Comparison of ENCODE assay signal across 29 mouse cellular contexts in the genomic region with DNA sequence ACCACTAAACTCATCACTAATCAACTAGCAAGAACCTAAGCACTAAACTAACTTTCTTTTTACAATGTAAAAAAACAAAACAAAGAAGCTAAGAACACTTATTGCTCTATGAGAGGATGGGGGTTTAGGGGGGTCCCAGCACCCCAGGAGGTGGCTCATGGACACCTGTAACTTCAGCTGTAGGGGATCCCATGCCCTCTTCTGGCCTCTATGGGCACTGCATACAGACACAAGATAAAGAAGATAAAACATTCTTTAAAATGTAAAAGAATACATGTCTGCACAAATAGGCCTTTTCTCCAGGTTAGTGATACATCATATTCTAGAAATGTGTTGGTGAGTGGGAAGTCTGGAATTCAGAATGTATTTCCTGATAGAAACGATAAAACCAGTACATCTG. TPM values are rescaled to one million over a fixed set of nuclear protein-coding genes. Genes with fewer than 3 reads are reported as not detected.
A peak's percentile ranks its signal among the peaks of the same experiment; 100 is the strongest.
DNase-seq lines count a peak whose midpoint lies in the region; ATAC-seq and TF ChIP-seq lines count a peak whose summit lies in the region.
"Had no signal": no experiment of that assay in that cellular context is flagged by ENCODE, and none has a peak within 500 bp of the region (broad histone marks: within the 10 kb centered on the region; RNA-seq: fewer than 3 reads in every experiment).

No protein-coding gene starts in this region.

- TF ChIP-seq CTCF in hindbrain, postnatal 0 days (IDR thresholded peaks at IDR 0.05; ENCODE audit: low read depth): peak; percentile 31
- peak; percentile 30 for TF ChIP-seq CTCF in liver, embryonic 14.5 days (IDR thresholded peaks at IDR 0.05; ENCODE audit: low read depth)
- TF ChIP-seq CTCF in MEL (IDR thresholded peaks at IDR 0.05 in 2 of 3, conservative IDR thresholded peaks at IDR 0.05 in 1 of 3; ENCODE audit: control insufficient read depth in 1 of 3, insufficient read depth in 1 of 3, low read depth in 2 of 3, low read length in 3 of 3, poor library complexity in 1 of 3, severe bottlenecking in 1 of 3): peak; percentile 26 to 40 (median 30); a peak in 4 of 6 replicates
- no peak for TF ChIP-seq CTCF in thymus, adult 2 months (IDR thresholded peaks at IDR 0.05; ENCODE audit: borderline replicate concordance, control insufficient read depth, extremely low read depth, insufficient read depth, low read length, poor library complexity)

- no peak; the same call in 1 of the 2 replicates for TF ChIP-seq RAD21 in MEL (IDR thresholded peaks at IDR 0.05; ENCODE audit: low read depth, low read length)

- no peaks in the 10 kb centered on the region for H3K27me3 ChIP-seq in hindbrain, postnatal 0 days (ENCODE audit: insufficient read depth, low read length)
- no peaks in the 10 kb centered on the region for H3K27me3 ChIP-seq in hindbrain, embryonic 12.5 days
- no peaks in the 10 kb centered on the region for H3K27me3 ChIP-seq in liver, embryonic 14.5 days (ENCODE audit: control insufficient read depth, insufficient read depth, low read length)
- no peaks in the 10 kb centered on the region for H3K27me3 ChIP-seq in liver, embryonic 11.5 days (replicated peaks; ENCODE audit: control insufficient read depth, insufficient read depth, low read length)
- no peaks in the 10 kb centered on the region for H3K27me3 ChIP-seq in MEL (ENCODE audit: control insufficient read depth in 1 of 2, insufficient read depth in 2 of 2, low read length in 2 of 2)
- H3K27me3 ChIP-seq in thymus, adult 2 months (ENCODE audit: control insufficient read depth, insufficient read depth, low read length): no peaks in the 10 kb centered on the region
- H3K27me3 ChIP-seq: forebrain, embryonic 13.5 days; heart, embryonic 15.5 days; kidney, embryonic 15.5 days; midbrain, embryonic 12.5 days; neural tube, embryonic 15.5 days had no signal

- no peak for DNase-seq in hindbrain, postnatal 0 days (ENCODE audit: low spot score)
- DNase-seq in liver, embryonic 14.5 days (ENCODE audit: low read depth in 3 of 3, low spot score in 3 of 3): no peak
- DNase-seq in liver, embryonic 11.5 days (ENCODE audit: low spot score): no peak
- DNase-seq in A20 (ENCODE audit: low read depth, low spot score): peak; percentile 21
- peak; percentile 31 for DNase-seq in MEL (ENCODE audit: low read depth, low spot score)
- DNase-seq in natural killer cell, adult 2 months (ENCODE audit: low spot score in 2 of 2): no peak
- DNase-seq in thymus, adult 2 months: no peak
- DNase-seq: adrenal gland, adult 8-10 months; cerebellum, adult 11 months; cerebellum, adult 9-10 months; cerebellum, postnatal 36 days; kidney, adult 11 months; kidney, postnatal 36 days; layer of hippocampus, postnatal 36 days; liver; lung, adult 18-20 months; retina, postnatal 1 day; right cerebral cortex, postnatal 14 days; spleen, adult 18-20 months; thymus, postnatal 4 days had no signal

- no peaks in the 10 kb centered on the region for H3K4me1 ChIP-seq in hindbrain, postnatal 0 days (ENCODE audit: insufficient read depth, low read length)
- 0 out of 2 replicates have a peak, but pooled peaks cover under 1% of the 10 kb centered on the region for H3K4me1 ChIP-seq in hindbrain, embryonic 12.5 days
- H3K4me1 ChIP-seq in liver, embryonic 14.5 days (replicated peaks; ENCODE audit: control insufficient read depth in 2 of 2, insufficient read depth in 2 of 2, low read length in 1 of 2): no peaks in the 10 kb centered on the region
- H3K4me1 ChIP-seq in liver, embryonic 11.5 days (replicated peaks; ENCODE audit: control insufficient read depth, insufficient read depth, low read length): no peaks in the 10 kb centered on the region
- H3K4me1 ChIP-seq in MEL (ENCODE audit: control insufficient read depth in 1 of 2, insufficient read depth in 2 of 2, low read length in 2 of 2): no peaks in the 10 kb centered on the region
- H3K4me1 ChIP-seq in thymus, adult 2 months (replicated peaks; ENCODE audit: control insufficient read depth, insufficient read depth, low read length): no peaks in the 10 kb centered on the region
- H3K4me1 ChIP-seq: heart, embryonic 10.5 days; kidney, embryonic 15.5 days; midbrain, embryonic 12.5 days had no signal

- WGBS in hindbrain, postnatal 0 days: 96% methylated on average over 1 of the region's 1 CpGs
- 95% methylated on average over 1 of the region's 1 CpGs for WGBS in hindbrain, embryonic 12.5 days
- 80% methylated on average over 1 of the region's 1 CpGs for WGBS in liver, embryonic 14.5 days (ENCODE audit: insufficient replicate concordance)
- 96% methylated on average over 1 of the region's 1 CpGs for WGBS in liver, embryonic 11.5 days
- WGBS in thymus, adult 2 months: 100% methylated on average over 1 of the region's 1 CpGs

- no peak for TF ChIP-seq POLR2A in MEL (IDR thresholded peaks at IDR 0.05; ENCODE audit: control insufficient read depth in 1 of 2, insufficient read depth in 1 of 2, low read depth in 1 of 2, low read length in 2 of 2, poor library complexity in 1 of 2)
- no peak for TF ChIP-seq POLR2A in thymus, adult 2 months (IDR thresholded peaks at IDR 0.05; ENCODE audit: control insufficient read depth, extremely low read depth, insufficient read depth, low read length, poor library complexity)

- H3K27ac ChIP-seq in hindbrain, postnatal 0 days: no peak overlapping the region
- H3K27ac ChIP-seq in hindbrain, embryonic 12.5 days: no peak overlapping the region
- no peak overlapping the region for H3K27ac ChIP-seq in liver, embryonic 14.5 days
- no peak overlapping the region for H3K27ac ChIP-seq in liver, embryonic 11.5 days (ENCODE audit: low read depth, low read length)
- no peak overlapping the region for H3K27ac ChIP-seq in MEL (ENCODE audit: control insufficient read depth, low read depth, low read length)
- H3K27ac ChIP-seq in thymus, adult 2 months (ENCODE audit: control insufficient read depth, insufficient read depth, low read length): no peak overlapping the region
- H3K27ac ChIP-seq: forebrain, embryonic 13.5 days; heart, embryonic 10.5 days; heart, embryonic 15.5 days; kidney, embryonic 15.5 days; midbrain, embryonic 12.5 days; neural tube, embryonic 15.5 days had no signal

- ATAC-seq in hindbrain, postnatal 0 days: no peak
- ATAC-seq in hindbrain, embryonic 12.5 days (ENCODE audit: low FRiP score): no peak
- no peak for ATAC-seq in liver, embryonic 14.5 days (ENCODE audit: insufficient read depth)
- no peak for ATAC-seq in liver, embryonic 11.5 days (replicated peaks; ENCODE audit: low FRiP score)
- ATAC-seq: CD4-positive, CD25-positive, alpha-beta regulatory T cell, adult 4 months; forebrain, embryonic 13.5 days had no signal

- TF ChIP-seq EP300 in liver, embryonic 14.5 days (IDR thresholded peaks at IDR 0.05; ENCODE audit: low read depth): no peak
- TF ChIP-seq EP300 in MEL (IDR thresholded peaks at IDR 0.05; ENCODE audit: low read depth in 1 of 2, low read length in 2 of 2): no peak

- H3K9me3 ChIP-seq in hindbrain, postnatal 0 days (ENCODE audit: low read length): no peaks in the 10 kb centered on the region
- no peaks in the 10 kb centered on the region for H3K9me3 ChIP-seq in hindbrain, embryonic 12.5 days (replicated peaks)
- H3K9me3 ChIP-seq in liver, embryonic 14.5 days (ENCODE audit: control insufficient read depth, low read length): no peaks in the 10 kb centered on the region
- H3K9me3 ChIP-seq in liver, embryonic 11.5 days (ENCODE audit: control insufficient read depth, low read length): no peaks in the 10 kb centered on the region
- no peaks in the 10 kb centered on the region for H3K9me3 ChIP-seq in MEL (replicated peaks; ENCODE audit: insufficient read depth, low read length)
- H3K9me3 ChIP-seq: forebrain, embryonic 13.5 days; heart, embryonic 10.5 days; heart, embryonic 15.5 days; kidney, embryonic 15.5 days; midbrain, embryonic 12.5 days; neural tube, embryonic 15.5 days had no signal

- H3K4me2 ChIP-seq in hindbrain, postnatal 0 days (ENCODE audit: low read depth, low read length): no peak overlapping the region
- H3K4me2 ChIP-seq in hindbrain, embryonic 12.5 days (replicated peaks): no peak overlapping the region
- no peak overlapping the region for H3K4me2 ChIP-seq in liver, embryonic 14.5 days (ENCODE audit: low read depth)
- H3K4me2 ChIP-seq in liver, embryonic 11.5 days: no peak overlapping the region
- H3K4me2 ChIP-seq: forebrain, embryonic 13.5 days; heart, embryonic 15.5 days; kidney, embryonic 15.5 days; midbrain, embryonic 12.5 days; neural tube, embryonic 15.5 days had no signal

- no peaks in the 10 kb centered on the region for H3K79me2 ChIP-seq in MEL (ENCODE audit: control insufficient read depth, insufficient read depth, low read length, poor library complexity)

- H3K4me3 ChIP-seq in hindbrain, postnatal 0 days (ENCODE audit: low read length): no peak overlapping the region
- H3K4me3 ChIP-seq in hindbrain, embryonic 12.5 days: no peak overlapping the region
- H3K4me3 ChIP-seq in liver, embryonic 14.5 days (ENCODE audit: insufficient read depth in 1 of 2, low read depth in 2 of 2, low read length in 2 of 2): no peak overlapping the region
- H3K4me3 ChIP-seq in liver, embryonic 11.5 days (ENCODE audit: low read depth, low read length): no peak overlapping the region
- no peak overlapping the region for H3K4me3 ChIP-seq in MEL (ENCODE audit: control insufficient read depth in 1 of 2, insufficient read depth in 1 of 2, low read depth in 2 of 2, low read length in 2 of 2)
- H3K4me3 ChIP-seq in thymus, adult 2 months (ENCODE audit: control insufficient read depth, insufficient read depth, low read length): no peak overlapping the region
- H3K4me3 ChIP-seq: forebrain, embryonic 13.5 days; heart, embryonic 10.5 days; heart, embryonic 15.5 days; kidney, embryonic 15.5 days; midbrain, embryonic 12.5 days; neural tube, embryonic 15.5 days had no signal

- no peak overlapping the region for H3K9ac ChIP-seq in hindbrain, postnatal 0 days (replicated peaks; ENCODE audit: low read length)
- no peak overlapping the region for H3K9ac ChIP-seq in hindbrain, embryonic 12.5 days
- H3K9ac ChIP-seq in liver, embryonic 14.5 days (replicated peaks): no peak overlapping the region
- H3K9ac ChIP-seq in liver, embryonic 11.5 days (ENCODE audit: low read depth, low read length): no peak overlapping the region
- no peak overlapping the region for H3K9ac ChIP-seq in MEL (ENCODE audit: control insufficient read depth, low read depth, low read length, poor library complexity, severe bottlenecking)
- H3K9ac ChIP-seq: forebrain, embryonic 13.5 days; heart, embryonic 15.5 days; kidney, embryonic 15.5 days; midbrain, embryonic 12.5 days; neural tube, embryonic 15.5 days had no signal

- H3K36me3 ChIP-seq in hindbrain, postnatal 0 days (ENCODE audit: insufficient read depth, low read length): peaks cover 15% of the 10 kb centered on the region
- peaks cover 33% of the 10 kb centered on the region for H3K36me3 ChIP-seq in hindbrain, embryonic 12.5 days
- no peaks in the 10 kb centered on the region for H3K36me3 ChIP-seq in liver, embryonic 14.5 days (replicated peaks; ENCODE audit: control insufficient read depth, insufficient read depth, low read depth)
- peaks cover 4% of the 10 kb centered on the region; the same call in 1 of the 2 replicates for H3K36me3 ChIP-seq in liver, embryonic 11.5 days (ENCODE audit: control insufficient read depth, insufficient read depth, low read length)
- H3K36me3 ChIP-seq in MEL (ENCODE audit: control insufficient read depth in 1 of 2, insufficient read depth in 2 of 2, low read length in 2 of 2): no peaks in the 10 kb centered on the region; a peak in 1 of 4 replicates
- H3K36me3 ChIP-seq in thymus, adult 2 months (ENCODE audit: control insufficient read depth, insufficient read depth, low read length): no peaks in the 10 kb centered on the region; the same call in 1 of the 2 replicates

RNA-seq across cellular contexts. Expression of a gene that starts 6.8 kb away (rescaled TPM):
- 16.4 and 20.1 TPM in 2 replicates for total RNA-seq in hindbrain, postnatal 0 days (2014; rRNA removed)
- polyA plus RNA-seq in hindbrain, postnatal 0 days (2015; fragmentation: Nextera tagmentation; extraction: Ambion mirVana): 8.9 and 9.0 TPM in 2 replicates
- 14.0 and 15.1 TPM in 2 replicates for polyA plus RNA-seq in hindbrain, embryonic 12.5 days (2016; fragmentation: Nextera tagmentation; extraction: Ambion mirVana)
- polyA plus RNA-seq in liver, embryonic 14.5 days (2012; rRNA removed): 3.4 and 4.3 TPM in 2 replicates
- 5.2 and 6.7 TPM in 2 replicates for polyA plus RNA-seq in liver, embryonic 14.5 days (2014; fragmentation: Nextera tagmentation; extraction: Ambion mirVana)
- 17.1 and 21.0 TPM in 2 replicates for polyA plus RNA-seq in liver, embryonic 11.5 days (2014; fragmentation: Nextera tagmentation; extraction: Ambion mirVana)
- total RNA-seq in MEL (2012; rRNA removed): 3.5 and 3.7 TPM in 2 replicates
- 10 to 100 TPM in 1 of 2 experiments, not detected in 1; 12.0 TPM for polyA plus RNA-seq in MEL (2012; ENCODE audit: insufficient read depth in 1 of 2, insufficient read length in 2 of 2, low read depth in 1 of 2, low replicate concordance in 2 of 2, missing spikeins in 1 of 2)
- 8.2 and 11.7 TPM in 2 replicates for polyA plus RNA-seq in thymus, adult 2 months (2012; rRNA removed)

RNA-seq across cellular contexts. Expression of a gene that starts 11.2 kb away (rescaled TPM):
- 3.6 and 5.3 TPM in 2 replicates for total RNA-seq in hindbrain, postnatal 0 days (2014; rRNA removed)
- polyA plus RNA-seq in hindbrain, postnatal 0 days (2015; fragmentation: Nextera tagmentation; extraction: Ambion mirVana): 3.8 TPM in 2 replicates
- 2.9 and 4.3 TPM in 2 replicates for polyA plus RNA-seq in hindbrain, embryonic 12.5 days (2016; fragmentation: Nextera tagmentation; extraction: Ambion mirVana)
- 1.8 and 2.8 TPM in 2 replicates for polyA plus RNA-seq in liver, embryonic 14.5 days (2012; rRNA removed)
- 1.6 and 1.7 TPM in 2 replicates for polyA plus RNA-seq in liver, embryonic 14.5 days (2014; fragmentation: Nextera tagmentation; extraction: Ambion mirVana)
- polyA plus RNA-seq in liver, embryonic 11.5 days (2014; fragmentation: Nextera tagmentation; extraction: Ambion mirVana): 3.0 and 3.5 TPM in 2 replicates
- 8.6 and 8.8 TPM in 2 replicates for total RNA-seq in MEL (2012; rRNA removed)
- 10 to 100 TPM in 1 of 2 experiments, not detected in 1; 11.2 TPM for polyA plus RNA-seq in MEL (2012; ENCODE audit: insufficient read depth in 1 of 2, insufficient read length in 2 of 2, low read depth in 1 of 2, low replicate concordance in 2 of 2, missing spikeins in 1 of 2)
- polyA plus RNA-seq in thymus, adult 2 months (2012; rRNA removed): 21.1 and 22.4 TPM in 2 replicates

RNA-seq across cellular contexts. Expression of a gene that starts 48.2 kb away (rescaled TPM):
- 15.0 and 23.4 TPM in 2 replicates for total RNA-seq in hindbrain, postnatal 0 days (2014; rRNA removed)
- polyA plus RNA-seq in hindbrain, postnatal 0 days (2015; fragmentation: Nextera tagmentation; extraction: Ambion mirVana): 42.7 and 45.3 TPM in 2 replicates
- polyA plus RNA-seq in hindbrain, embryonic 12.5 days (2016; fragmentation: Nextera tagmentation; extraction: Ambion mirVana): 38.7 and 44.3 TPM in 2 replicates
- polyA plus RNA-seq in liver, embryonic 14.5 days (2012; rRNA removed): 2.0 and 3.4 TPM in 2 replicates
- 7.8 and 8.1 TPM in 2 replicates for polyA plus RNA-seq in liver, embryonic 14.5 days (2014; fragmentation: Nextera tagmentation; extraction: Ambion mirVana)
- 14.8 and 18.9 TPM in 2 replicates for polyA plus RNA-seq in liver, embryonic 11.5 days (2014; fragmentation: Nextera tagmentation; extraction: Ambion mirVana)
- total RNA-seq in MEL (2012; rRNA removed): 2.1 and 2.9 TPM in 2 replicates
- 10 to 100 TPM in 1 of 2 experiments, not detected in 1; 12.5 TPM for polyA plus RNA-seq in MEL (2012; ENCODE audit: insufficient read depth in 1 of 2, insufficient read length in 2 of 2, low read depth in 1 of 2, low replicate concordance in 2 of 2, missing spikeins in 1 of 2)
- 11.6 and 12.3 TPM in 2 replicates for polyA plus RNA-seq in thymus, adult 2 months (2012; rRNA removed)

RNA-seq across cellular contexts. Expression of a gene that starts 48.2 kb away (rescaled TPM):
- 10.7 and 14.1 TPM in 2 replicates for total RNA-seq in hindbrain, postnatal 0 days (2014; rRNA removed)
- polyA plus RNA-seq in hindbrain, postnatal 0 days (2015; fragmentation: Nextera tagmentation; extraction: Ambion mirVana): 21.2 and 21.3 TPM in 2 replicates
- polyA plus RNA-seq in hindbrain, embryonic 12.5 days (2016; fragmentation: Nextera tagmentation; extraction: Ambion mirVana): 26.5 and 27.9 TPM in 2 replicates
- 1.9 and 2.0 TPM in 2 replicates for polyA plus RNA-seq in liver, embryonic 14.5 days (2012; rRNA removed)
- polyA plus RNA-seq in liver, embryonic 14.5 days (2014; fragmentation: Nextera tagmentation; extraction: Ambion mirVana): 2.7 and 3.0 TPM in 2 replicates
- polyA plus RNA-seq in liver, embryonic 11.5 days (2014; fragmentation: Nextera tagmentation; extraction: Ambion mirVana): 6.9 and 7.3 TPM in 2 replicates
- 2.3 and 3.4 TPM in 2 replicates for total RNA-seq in MEL (2012; rRNA removed)
- polyA plus RNA-seq in MEL (2012; ENCODE audit: insufficient read depth in 1 of 2, insufficient read length in 2 of 2, low read depth in 1 of 2, low replicate concordance in 2 of 2, missing spikeins in 1 of 2): 1 to 10 TPM in 1 of 2 experiments, not detected in 1; 4.6 TPM
- polyA plus RNA-seq in thymus, adult 2 months (2012; rRNA removed): 5.5 and 6.0 TPM in 2 replicates
- total RNA-seq: monocyte, adult 5-6 weeks had no signal

Comparison
In these comparisons a context has a peak if more than half of its experiments do, and no peak if none do; other contexts are left out.
1. DNase-seq: peak in A20 (single experiment) and MEL (single experiment); none in hindbrain, postnatal 0 days (single experiment), liver, embryonic 14.5 days (0 of 3), liver, embryonic 11.5 days (single experiment), natural killer cell, adult 2 months (0 of 2) and thymus, adult 2 months (single experiment).